Mouse (Mus musculus) stomach, embryonic 15.5 days (tissue): Measurements from ENCODE around the gene Lhx4. TPM values are rescaled to one million over a fixed set of nuclear protein-coding genes. Genes with fewer than 3 reads are reported as not detected.
A peak's percentile ranks its signal among the peaks of the same experiment; 100 is the strongest.

Experiments used
- ATAC-seq: fragments of 200-750 bp; cut with Nextera tagmentation; 2 replicates; pipeline ENCODE4 v1.8.0; 2017; ENCODE audit warnings: low read depth, moderate number of reproducible peaks, moderate TSS enrichment; ENCODE audit not compliant: insufficient read depth, low FRiP score
- H3K27ac ChIP-seq: fragments of 300-500 bp; sonication (generic); 2 replicates; pipeline ENCODE4 v1.5.1; 2015; ENCODE audit warnings: mild to moderate bottlenecking, inconsistent platforms
- H3K27me3 ChIP-seq: fragments of 300-500 bp; sonication (generic); replicated peaks from 2 replicates; pipeline ENCODE4 v1.6.1; 2015; ENCODE audit warnings: inconsistent platforms
- H3K36me3 ChIP-seq: fragments of 300-500 bp; sonication (generic); 2 replicates; pipeline ENCODE4 v1.6.1; 2015; ENCODE audit warnings: inconsistent platforms
- H3K4me1 ChIP-seq: fragments of 300-500 bp; sonication (generic); 2 replicates; pipeline ENCODE4 v1.6.1; 2015; ENCODE audit warnings: inconsistent platforms
- H3K4me2 ChIP-seq: fragments of 300-500 bp; sonication (generic); 2 replicates; pipeline ENCODE4 v1.6.1; 2015; ENCODE audit warnings: mild to moderate bottlenecking, inconsistent platforms
- H3K4me3 ChIP-seq: fragments of 300-500 bp; sonication (generic); replicated peaks from 2 replicates; pipeline ENCODE4 v1.5.1; 2015; ENCODE audit warnings: inconsistent platforms
- H3K9ac ChIP-seq: fragments of 300-500 bp; sonication (generic); 2 replicates; pipeline ENCODE4 v1.6.1; 2015; ENCODE audit warnings: inconsistent platforms
- H3K9me3 ChIP-seq: fragments of 300-500 bp; sonication (generic); 2 replicates; pipeline ENCODE4 v1.6.1; 2016; ENCODE audit warnings: inconsistent platforms
- WGBS: fragments of 180-500 bp; shearing (Covaris S2); methylation state at CpG from one replicate; pipeline ENCODE4 v1.1.7; 2015; 5-methylcytosine and 5-hydroxymethylcytosine counted together
- polyA plus RNA-seq: library from polyadenylated mRNA; unstranded; fragments of >200 nt; fragmentation: Nextera tagmentation; extraction: Ambion mirVana; gene quantifications from 2 replicates; pipeline ENCODE4 v1.2.1, GENCODE M21; 2015

The Lhx4 gene
- 0.03 and 0.04 TPM in 2 replicates for polyA plus RNA-seq

DNA sequence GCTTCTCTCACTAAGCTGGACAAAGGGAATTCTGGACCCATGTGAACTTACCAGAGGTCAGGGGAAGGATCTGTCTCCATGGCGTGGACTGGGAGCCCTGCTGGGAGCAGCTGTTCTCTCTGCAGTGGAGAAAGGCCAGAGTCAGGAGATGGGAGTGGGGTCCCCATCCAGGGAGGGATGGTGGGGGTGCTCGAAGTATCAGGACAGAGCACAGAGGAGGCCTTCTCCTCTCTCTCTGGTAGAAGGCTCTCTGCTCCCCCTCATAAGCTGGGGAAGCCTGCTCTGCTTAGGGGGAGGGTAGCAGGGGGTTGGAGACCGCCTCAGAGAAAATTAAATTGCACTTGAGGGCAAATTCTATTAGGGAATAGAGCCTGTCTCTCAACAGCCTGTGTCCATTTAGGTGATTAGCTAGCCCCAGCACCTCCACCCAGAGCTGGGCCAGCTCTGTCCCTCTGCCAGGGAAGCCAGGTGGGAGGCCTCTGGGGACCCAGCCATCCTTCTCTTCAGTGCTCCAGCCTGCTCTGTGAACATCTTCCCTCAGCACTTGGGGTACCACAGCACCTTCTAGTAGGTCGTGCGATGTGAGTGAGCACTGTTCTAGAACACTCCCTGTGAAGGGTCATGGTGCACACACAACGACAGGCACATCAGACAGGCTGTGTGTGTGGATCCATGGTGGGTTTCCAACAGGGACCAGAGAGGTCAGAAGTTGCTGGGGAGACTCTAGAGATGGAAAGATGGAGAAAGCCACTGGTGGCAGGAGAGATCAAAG lies at the start of gene Lhx4:
Lhx4 (minus strand) TSS at position 201 of the 772 bp plus-strand sequence.
- Histone ChIP-seq H3K9ac (no peak within 1 kb of the TSS), H3K4me2 (no peak within 1 kb of the TSS), H3K36me3 (no peaks in the 10 kb centered on the region), H3K4me1 (no peaks in the 10 kb centered on the region), H3K9me3 (no peaks in the 10 kb centered on the region), H3K27ac (no peak within 1 kb of the TSS), H3K27me3 (peaks cover 49% of the 10 kb centered on the region), H3K4me3 (no peak within 1 kb of the TSS)
- no peak for ATAC-seq
- WGBS, result 64% methylated on average over 6 of the region's 6 CpGs

- no peak overlapping the region for H3K27ac ChIP-seq
- no peak overlapping the region for H3K9ac ChIP-seq
- H3K9me3 ChIP-seq, result no peaks in the 10 kb centered on the region
- H3K27me3 ChIP-seq, result no peaks in the 10 kb centered on the region
- H3K4me1 ChIP-seq, result 0 out of 2 replicates have a peak, but pooled peaks cover 4% of the 10 kb centered on the region
- H3K4me3 ChIP-seq, result no peak overlapping the region
- ATAC-seq, result no peak
- WGBS, result 91% methylated on average over 4 of the region's 4 CpGs
- H3K36me3 ChIP-seq, result 0 out of 2 replicates have a peak, but pooled peaks cover 23% of the 10 kb centered on the region
- H3K4me2 ChIP-seq, result no peak overlapping the region
These were observed 46.5 kb upstream of the Lhx4 start for GRCm38 (mm10) chr1:155798000-155798399.

DNA sequence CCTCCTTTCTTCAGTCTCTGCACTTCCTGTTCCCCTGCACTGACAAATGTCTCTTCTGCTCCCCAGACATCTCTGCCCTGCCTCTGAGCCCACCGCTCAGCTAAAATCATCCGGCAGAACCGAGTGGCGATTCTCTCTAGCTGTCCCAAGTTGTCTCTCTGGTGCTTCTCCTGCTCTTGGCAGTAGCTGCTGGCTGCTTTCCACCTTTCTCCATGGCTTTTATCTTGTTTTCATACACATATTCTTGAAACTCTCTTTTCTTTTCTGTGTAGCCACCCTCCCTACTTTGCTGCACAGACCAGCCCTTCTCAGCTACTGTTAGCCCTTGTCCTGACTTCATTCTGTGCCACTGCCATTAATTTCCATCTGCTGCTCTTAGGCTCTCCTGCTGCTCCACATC lies 45.9 kb upstream of the Lhx4 start:
- Histone ChIP-seq H3K9me3 (no peaks in the 10 kb centered on the region), H3K27me3 (no peaks in the 10 kb centered on the region), H3K4me3 (no peak overlapping the region), H3K27ac (0 out of 2 replicates have a peak overlapping the region, but pooled peaks have one; percentile 11), H3K4me1 (0 out of 2 replicates have a peak, but pooled peaks cover 4% of the 10 kb centered on the region), H3K36me3 (0 out of 2 replicates have a peak, but pooled peaks cover 27% of the 10 kb centered on the region), H3K4me2 (no peak overlapping the region), H3K9ac (no peak overlapping the region)
- ATAC-seq, result no peak
- WGBS, result 76% methylated on average over 4 of the region's 4 CpGs

- WGBS, result 73% methylated on average over 11 of the region's 11 CpGs
- H3K36me3 ChIP-seq, result 0 out of 2 replicates have a peak, but pooled peaks cover 33% of the 10 kb centered on the region
- H3K4me3 ChIP-seq, result no peak overlapping the region
- 0 out of 2 replicates have a peak, but pooled peaks cover 4% of the 10 kb centered on the region for H3K4me1 ChIP-seq
- H3K4me2 ChIP-seq, result no peak overlapping the region
- H3K9me3 ChIP-seq, result no peaks in the 10 kb centered on the region
- H3K27me3 ChIP-seq, result no peaks in the 10 kb centered on the region
- no peak overlapping the region for H3K27ac ChIP-seq
- H3K9ac ChIP-seq, result no peak overlapping the region
- ATAC-seq, result no peak
These were observed 45.4 kb upstream of the Lhx4 start for GRCm38 (mm10) chr1:155796757-155797405.

- no peaks in the 10 kb centered on the region for H3K9me3 ChIP-seq
- no peak overlapping the region for H3K4me2 ChIP-seq
- WGBS, result 89% methylated on average over 5 of the region's 5 CpGs
- H3K36me3 ChIP-seq, result 0 out of 2 replicates have a peak, but pooled peaks cover 35% of the 10 kb centered on the region
- no peak for ATAC-seq
- no peak overlapping the region for H3K4me3 ChIP-seq
- no peaks in the 10 kb centered on the region for H3K27me3 ChIP-seq
- H3K4me1 ChIP-seq, result 0 out of 2 replicates have a peak, but pooled peaks cover 4% of the 10 kb centered on the region
- no peak overlapping the region for H3K27ac ChIP-seq
- H3K9ac ChIP-seq, result no peak overlapping the region
These were observed 44.3 kb upstream of the Lhx4 start for GRCm38 (mm10) chr1:155795791-155796233.

- Histone ChIP-seq H3K36me3 (0 out of 2 replicates have a peak, but pooled peaks cover 35% of the 10 kb centered on the region), H3K27me3 (no peaks in the 10 kb centered on the region), H3K4me1 (0 out of 2 replicates have a peak, but pooled peaks cover 4% of the 10 kb centered on the region), H3K9me3 (no peaks in the 10 kb centered on the region), H3K4me2 (no peak overlapping the region), H3K9ac (no peak overlapping the region), H3K4me3 (no peak overlapping the region), H3K27ac (no peak overlapping the region)
- ATAC-seq, result no peak
- 82% methylated on average over 6 of the region's 6 CpGs for WGBS
These were observed 43.4 kb upstream of the Lhx4 start for GRCm38 (mm10) chr1:155794855-155795254.

- no peak overlapping the region for H3K27ac ChIP-seq
- ATAC-seq, result no peak
- H3K9ac ChIP-seq, result no peak overlapping the region
- no peak overlapping the region for H3K4me3 ChIP-seq
- H3K4me2 ChIP-seq, result no peak overlapping the region
- H3K9me3 ChIP-seq, result no peaks in the 10 kb centered on the region
- H3K36me3 ChIP-seq, result peaks cover 56% of the 10 kb centered on the region
- no peaks in the 10 kb centered on the region for H3K4me1 ChIP-seq
- no peaks in the 10 kb centered on the region for H3K27me3 ChIP-seq
- WGBS, result 63% methylated on average over 5 of the region's 5 CpGs
These were observed 40.4 kb upstream of the Lhx4 start for GRCm38 (mm10) chr1:155791919-155792318.

- ATAC-seq, result 0 out of 2 replicates have a peak, but pooled peaks have one; percentile 13
- Histone ChIP-seq H3K9me3 (no peaks in the 10 kb centered on the region), H3K9ac (no peak overlapping the region), H3K27me3 (no peaks in the 10 kb centered on the region), H3K4me2 (no peak overlapping the region), H3K36me3 (peaks cover 61% of the 10 kb centered on the region), H3K4me1 (no peaks in the 10 kb centered on the region), H3K4me3 (no peak overlapping the region), H3K27ac (no peak overlapping the region)
- 72% methylated on average over 16 of the region's 16 CpGs for WGBS
These were observed 38.9 kb upstream of the Lhx4 start for GRCm38 (mm10) chr1:155790111-155790974.

GRCm38 (mm10) chr1:155785886-155786285 lies 34.4 kb upstream of the Lhx4 start:
- 68% methylated on average over 7 of the region's 7 CpGs for WGBS

DNA sequence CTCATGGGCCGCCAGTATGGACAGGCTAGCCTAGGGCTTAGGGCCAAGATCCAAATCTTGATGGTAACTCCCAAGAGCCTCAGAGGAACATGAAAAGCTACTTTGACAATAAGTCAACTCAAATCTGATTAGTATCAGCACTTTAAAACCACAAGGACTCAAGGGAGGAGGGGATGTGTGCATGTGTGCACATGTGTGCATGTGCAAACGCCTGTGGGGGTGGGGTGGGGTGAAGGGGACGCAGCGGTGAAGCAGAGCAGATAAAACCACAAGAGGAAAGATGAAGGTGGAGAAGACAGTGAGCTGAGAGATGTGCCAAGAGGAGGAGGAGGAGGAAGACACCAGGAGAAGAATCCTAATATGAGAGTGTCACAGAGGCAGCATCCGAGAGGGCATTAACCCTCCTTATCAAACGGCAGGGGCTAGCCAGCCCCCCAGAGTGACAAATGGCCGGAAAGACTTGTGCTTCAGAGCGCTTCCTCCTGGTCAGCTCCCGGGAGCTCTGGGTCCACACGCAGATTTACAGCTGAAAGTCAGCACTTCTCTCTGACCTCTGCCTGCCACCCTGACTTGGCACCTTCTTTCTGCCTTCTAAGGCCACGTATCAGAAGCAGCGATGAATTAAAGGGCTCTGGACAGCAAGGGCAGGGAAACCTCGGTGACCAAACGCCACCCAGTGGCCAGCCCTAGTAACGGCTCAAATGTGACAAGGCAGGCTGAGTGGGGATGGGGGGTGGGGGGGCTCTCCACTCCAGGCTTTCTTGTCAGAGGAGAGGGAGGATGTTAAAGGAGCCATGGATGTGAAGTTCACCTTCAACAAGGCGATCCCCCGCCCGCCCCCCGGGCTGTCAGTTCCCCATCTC lies 33.1 kb upstream of the Lhx4 start:
- no peak overlapping the region for H3K4me3 ChIP-seq
- ATAC-seq, result no peak; the same call in 1 of the 2 replicates
- no peak overlapping the region for H3K4me2 ChIP-seq
- H3K9me3 ChIP-seq, result no peaks in the 10 kb centered on the region
- H3K4me1 ChIP-seq, result no peaks in the 10 kb centered on the region
- H3K9ac ChIP-seq, result no peak overlapping the region
- H3K36me3 ChIP-seq, result peaks cover 42% of the 10 kb centered on the region
- no peak overlapping the region for H3K27ac ChIP-seq
- 41% methylated on average over 19 of the region's 19 CpGs for WGBS
- no peaks in the 10 kb centered on the region for H3K27me3 ChIP-seq

More at GRCm38 (mm10) chr1:155785886-155786285, 34.4 kb upstream of the Lhx4 start:
- no peak overlapping the region for H3K9ac ChIP-seq
- no peak for ATAC-seq
- H3K27me3 ChIP-seq, result no peaks in the 10 kb centered on the region
- no peaks in the 10 kb centered on the region for H3K9me3 ChIP-seq
- peaks cover 42% of the 10 kb centered on the region for H3K36me3 ChIP-seq
- no peaks in the 10 kb centered on the region for H3K4me1 ChIP-seq
- no peak overlapping the region for H3K4me3 ChIP-seq
- H3K4me2 ChIP-seq, result no peak overlapping the region
- H3K27ac ChIP-seq, result no peak overlapping the region
